Comparison of ENCODE assay signal across 24 mouse cellular contexts in genomic region chr17:45729387-45729786, GRCm38 (mm10). TPM values are rescaled to one million over a fixed set of nuclear protein-coding genes. Genes with fewer than 3 reads are reported as not detected.
DNase-seq lines count a peak whose midpoint lies in the region; ATAC-seq and TF ChIP-seq lines count a peak whose summit lies in the region.
"Had no signal": no experiment of that assay in that cellular context is flagged by ENCODE, and none has a peak within 500 bp of the region (broad histone marks: within the 10 kb centered on the region; RNA-seq: fewer than 3 reads in every experiment).

No protein-coding gene starts in this region.

- no peak for TF ChIP-seq CTCF in stomach, postnatal 0 days (IDR thresholded peaks at IDR 0.05; ENCODE audit: low read depth)

- peaks cover 70% of the 10 kb centered on the region for H3K4me1 ChIP-seq in heart, embryonic 10.5 days
- H3K4me1 ChIP-seq in stomach, embryonic 16.5 days (ENCODE audit: control insufficient read depth, insufficient read depth, low read length), result peaks cover 15% of the 10 kb centered on the region
- H3K4me1 ChIP-seq in stomach, postnatal 0 days (replicated peaks; ENCODE audit: control insufficient read depth, insufficient read depth), result peaks cover 4% of the 10 kb centered on the region; the same call in 1 of the 2 replicates
- peaks cover 58% of the 10 kb centered on the region for H3K4me1 ChIP-seq in heart, embryonic 15.5 days (replicated peaks)
- peaks cover 27% of the 10 kb centered on the region for H3K4me1 ChIP-seq in limb, embryonic 13.5 days

- TF ChIP-seq EP300 in stomach, postnatal 0 days (optimal IDR thresholded peaks at IDR 0.05), result no peak

- no peak overlapping the region for H3K4me2 ChIP-seq in stomach, embryonic 16.5 days (ENCODE audit: low read depth, low read length)
- H3K4me2 ChIP-seq in stomach, postnatal 0 days (replicated peaks; ENCODE audit: low read depth), result no peak overlapping the region
- no peak overlapping the region for H3K4me2 ChIP-seq in heart, embryonic 15.5 days
- no peak overlapping the region for H3K4me2 ChIP-seq in limb, embryonic 13.5 days (replicated peaks)
- H3K4me2 ChIP-seq: embryonic facial prominence, embryonic 15.5 days; limb, embryonic 15.5 days; midbrain, embryonic 11.5 days had no signal

- H3K9ac ChIP-seq in stomach, embryonic 16.5 days (ENCODE audit: low read length), result peak overlapping the region; percentile 26; the same call in 1 of the 2 replicates
- no peak overlapping the region for H3K9ac ChIP-seq in stomach, postnatal 0 days (ENCODE audit: low read length)
- H3K9ac ChIP-seq in heart, embryonic 15.5 days, result 0 out of 2 replicates have a peak overlapping the region, but pooled peaks have one; percentile 18
- H3K9ac ChIP-seq in limb, embryonic 13.5 days, result peak overlapping the region; percentile 48; the same call in 1 of the 2 replicates
- H3K9ac ChIP-seq: embryonic facial prominence, embryonic 15.5 days; limb, embryonic 15.5 days had no signal

- peak overlapping the region; percentile 80 for H3K27ac ChIP-seq in heart, embryonic 10.5 days
- H3K27ac ChIP-seq in stomach, embryonic 16.5 days (ENCODE audit: low read length), result no peak overlapping the region
- no peak overlapping the region for H3K27ac ChIP-seq in stomach, postnatal 0 days (replicated peaks)
- peak overlapping the region; percentile 75 for H3K27ac ChIP-seq in heart, embryonic 15.5 days
- H3K27ac ChIP-seq in limb, embryonic 13.5 days, result no peak overlapping the region
- H3K27ac ChIP-seq: embryonic facial prominence, embryonic 15.5 days; hindbrain, postnatal 0 days; kidney, postnatal 0 days; left cerebral cortex, adult 2 months; limb, embryonic 15.5 days had no signal

- ATAC-seq in stomach, embryonic 16.5 days (ENCODE audit: insufficient read depth, low FRiP score), result no peak
- no peak for ATAC-seq in stomach, postnatal 0 days (ENCODE audit: low FRiP score, low TSS enrichment)
- ATAC-seq in heart, embryonic 15.5 days (replicated peaks; ENCODE audit: insufficient number of reproducible peaks, insufficient read depth, low FRiP score, low read depth), result peak; percentile 66
- ATAC-seq in limb, embryonic 13.5 days (ENCODE audit: low FRiP score, low read depth), result no peak
- ATAC-seq: hindbrain, postnatal 0 days had no signal

- H3K27me3 ChIP-seq in heart, embryonic 10.5 days (ENCODE audit: insufficient read depth, poor library complexity, severe bottlenecking), result peaks cover 33% of the 10 kb centered on the region; the same call in 1 of the 2 replicates
- no peaks in the 10 kb centered on the region for H3K27me3 ChIP-seq in stomach, embryonic 16.5 days (ENCODE audit: control insufficient read depth, insufficient read depth, low read length)
- H3K27me3 ChIP-seq in stomach, postnatal 0 days (ENCODE audit: control insufficient read depth, insufficient read depth, low read length), result no peaks in the 10 kb centered on the region
- H3K27me3 ChIP-seq in heart, embryonic 15.5 days, result peaks cover 8% of the 10 kb centered on the region
- H3K27me3 ChIP-seq in limb, embryonic 13.5 days, result peaks cover 20% of the 10 kb centered on the region; the same call in 1 of the 2 replicates

- no peaks in the 10 kb centered on the region for H3K9me3 ChIP-seq in heart, embryonic 10.5 days
- H3K9me3 ChIP-seq in stomach, embryonic 16.5 days (replicated peaks; ENCODE audit: control insufficient read depth, low read length), result no peaks in the 10 kb centered on the region
- H3K9me3 ChIP-seq in stomach, postnatal 0 days (ENCODE audit: control insufficient read depth, low read length), result no peaks in the 10 kb centered on the region
- H3K9me3 ChIP-seq in heart, embryonic 15.5 days (replicated peaks), result no peaks in the 10 kb centered on the region
- H3K9me3 ChIP-seq in limb, embryonic 13.5 days, result no peaks in the 10 kb centered on the region
- H3K9me3 ChIP-seq: embryonic facial prominence, embryonic 15.5 days; limb, embryonic 15.5 days had no signal

- 33% methylated on average over 10 of the region's 10 CpGs for WGBS in heart, embryonic 10.5 days
- WGBS in stomach, embryonic 16.5 days, result 51% methylated on average over 10 of the region's 10 CpGs
- WGBS in stomach, postnatal 0 days, result 63% methylated on average over 10 of the region's 10 CpGs
- 31% methylated on average over 10 of the region's 10 CpGs for WGBS in heart, embryonic 15.5 days
- WGBS in limb, embryonic 13.5 days, result 36% methylated on average over 10 of the region's 10 CpGs

- no peaks in the 10 kb centered on the region for H3K36me3 ChIP-seq in heart, embryonic 10.5 days
- no peaks in the 10 kb centered on the region for H3K36me3 ChIP-seq in stomach, embryonic 16.5 days (ENCODE audit: control insufficient read depth, insufficient read depth, low read length)
- H3K36me3 ChIP-seq in stomach, postnatal 0 days (ENCODE audit: control insufficient read depth, insufficient read depth, low read length), result no peaks in the 10 kb centered on the region
- H3K36me3 ChIP-seq in heart, embryonic 15.5 days, result no peaks in the 10 kb centered on the region
- no peaks in the 10 kb centered on the region for H3K36me3 ChIP-seq in limb, embryonic 13.5 days
- H3K36me3 ChIP-seq: embryonic facial prominence, embryonic 15.5 days; limb, embryonic 15.5 days had no signal

- no peak for DNase-seq in heart, embryonic 10.5 days (ENCODE audit: low spot score)
- DNase-seq in heart, adult 8-10 months (ENCODE audit: low spot score), result no peak
- DNase-seq in stomach, postnatal 0 days (ENCODE audit: low spot score), result no peak
- DNase-seq in layer of hippocampus, postnatal 25 days (ENCODE audit: extremely low spot score in 1 of 2, low spot score in 1 of 2), result no peak
- DNase-seq in T-cell, adult 2 months (ENCODE audit: low spot score), result no peak
- DNase-seq: adrenal gland, adult 2 months; cerebellum, adult 11 months; cerebellum, postnatal 25 days; kidney, adult 11 months; lung, postnatal 4 days; right cerebral cortex, postnatal 25 days had no signal

- no peak overlapping the region for H3K4me3 ChIP-seq in heart, embryonic 10.5 days
- no peak overlapping the region for H3K4me3 ChIP-seq in stomach, embryonic 16.5 days (replicated peaks; ENCODE audit: low read length)
- H3K4me3 ChIP-seq in stomach, postnatal 0 days (ENCODE audit: low read depth, low read length), result no peak overlapping the region
- no peak overlapping the region for H3K4me3 ChIP-seq in heart, embryonic 15.5 days
- H3K4me3 ChIP-seq in limb, embryonic 13.5 days, result no peak overlapping the region
- H3K4me3 ChIP-seq: embryonic facial prominence, embryonic 15.5 days; left cerebral cortex, adult 2 months; limb, embryonic 15.5 days had no signal

RNA-seq across cellular contexts. Expression of gene 1600014C23Rik, which starts 4.3 kb away (rescaled TPM):
- polyA plus RNA-seq in heart, embryonic 10.5 days (2016; fragmentation: Nextera tagmentation; extraction: Ambion mirVana), result 0.62 TPM in 1 of 2 replicates, not detected in the other
- 1 to 10 TPM in 1 of 4 experiments, under 1 TPM in 3; 0.56 to 1.2 (median 0.94) TPM for total RNA-seq in heart, adult 8-10 months (2022)
- not detected in 2 replicates for polyA plus RNA-seq in stomach, embryonic 16.5 days (2015; fragmentation: Nextera tagmentation; extraction: Ambion mirVana)
- not detected in 2 replicates for polyA plus RNA-seq in stomach, postnatal 0 days (2015; fragmentation: Nextera tagmentation; extraction: Ambion mirVana)
- polyA plus RNA-seq in heart, embryonic 15.5 days (2015; fragmentation: Nextera tagmentation; extraction: Ambion mirVana), result 0.60 and 0.98 TPM in 2 replicates
- not detected in 2 replicates for polyA plus RNA-seq in limb, embryonic 13.5 days (2015; fragmentation: Nextera tagmentation; extraction: Ambion mirVana)
- total RNA-seq in layer of hippocampus, postnatal 25 days (2021), result under 1 TPM in 1 of 2 experiments, not detected in 1; 0.59 TPM
- total RNA-seq: adrenal gland, adult 2 months; ES-E14; hindbrain, postnatal 0 days; layer of hippocampus, adult 8-10 months; left cerebral cortex, adult 2 months had no signal
- polyA plus RNA-seq: adrenal gland, adult 2 months; embryonic facial prominence, embryonic 15.5 days; limb, embryonic 15.5 days; liver, embryonic 16.5 days; neural tube, embryonic 14.5 days had no signal

RNA-seq across cellular contexts. Expression of gene Tmem63b, which starts 42.7 kb away (rescaled TPM):
- polyA plus RNA-seq in heart, embryonic 10.5 days (2016; fragmentation: Nextera tagmentation; extraction: Ambion mirVana), result 42.2 and 43.5 TPM in 2 replicates
- 10 to 100 TPM; 91.5 to 96.4 (median 93.2) TPM for total RNA-seq in heart, adult 8-10 months (2022)
- 33.6 and 34.4 TPM in 2 replicates for polyA plus RNA-seq in stomach, embryonic 16.5 days (2015; fragmentation: Nextera tagmentation; extraction: Ambion mirVana)
- polyA plus RNA-seq in stomach, postnatal 0 days (2015; fragmentation: Nextera tagmentation; extraction: Ambion mirVana), result 40.9 and 45.0 TPM in 2 replicates
- polyA plus RNA-seq in heart, embryonic 15.5 days (2015; fragmentation: Nextera tagmentation; extraction: Ambion mirVana), result 35.1 and 42.4 TPM in 2 replicates
- 33.1 and 36.7 TPM in 2 replicates for polyA plus RNA-seq in limb, embryonic 13.5 days (2015; fragmentation: Nextera tagmentation; extraction: Ambion mirVana)
- total RNA-seq in layer of hippocampus, postnatal 25 days (2021), result 100 to 1,000 TPM; 176 to 191 TPM

RNA-seq across cellular contexts. Expression of gene Mrpl14, which starts 43.3 kb away (rescaled TPM):
- polyA plus RNA-seq in heart, embryonic 10.5 days (2016; fragmentation: Nextera tagmentation; extraction: Ambion mirVana), result 148 and 163 TPM in 2 replicates
- total RNA-seq in heart, adult 8-10 months (2022), result 100 to 1,000 TPM; 163 to 174 (median 168) TPM
- polyA plus RNA-seq in stomach, embryonic 16.5 days (2015; fragmentation: Nextera tagmentation; extraction: Ambion mirVana), result 142 and 152 TPM in 2 replicates
- 163 TPM in 2 replicates for polyA plus RNA-seq in stomach, postnatal 0 days (2015; fragmentation: Nextera tagmentation; extraction: Ambion mirVana)
- 124 and 133 TPM in 2 replicates for polyA plus RNA-seq in heart, embryonic 15.5 days (2015; fragmentation: Nextera tagmentation; extraction: Ambion mirVana)
- 136 and 140 TPM in 2 replicates for polyA plus RNA-seq in limb, embryonic 13.5 days (2015; fragmentation: Nextera tagmentation; extraction: Ambion mirVana)
- total RNA-seq in layer of hippocampus, postnatal 25 days (2021), result 10 to 100 TPM; 40.0 to 40.9 TPM

Comparison
In these comparisons a context has a peak if more than half of its experiments do, and no peak if none do; other contexts are left out.
1. H3K27ac ChIP-seq: peak in heart, embryonic 10.5 days (single experiment) and heart, embryonic 15.5 days (single experiment); none in stomach, embryonic 16.5 days (single experiment), stomach, postnatal 0 days (single experiment) and limb, embryonic 13.5 days (single experiment).